Mouse (Mus musculus) CD8-positive naive resting alpha-beta T cell, adult 2 months (primary cell): Measurements from ENCODE around the gene Fam209.
A peak's percentile ranks its signal among the peaks of the same experiment; 100 is the strongest.

ENCODE experiments used
- DNase-seq, 2 experiments: peaks; one replicate each; pipeline ENCODE4 v3.0.0; 2022; ENCODE audit warnings: low read depth in 2 of 2, low spot score in 2 of 2

Fam209 gene

DNA sequence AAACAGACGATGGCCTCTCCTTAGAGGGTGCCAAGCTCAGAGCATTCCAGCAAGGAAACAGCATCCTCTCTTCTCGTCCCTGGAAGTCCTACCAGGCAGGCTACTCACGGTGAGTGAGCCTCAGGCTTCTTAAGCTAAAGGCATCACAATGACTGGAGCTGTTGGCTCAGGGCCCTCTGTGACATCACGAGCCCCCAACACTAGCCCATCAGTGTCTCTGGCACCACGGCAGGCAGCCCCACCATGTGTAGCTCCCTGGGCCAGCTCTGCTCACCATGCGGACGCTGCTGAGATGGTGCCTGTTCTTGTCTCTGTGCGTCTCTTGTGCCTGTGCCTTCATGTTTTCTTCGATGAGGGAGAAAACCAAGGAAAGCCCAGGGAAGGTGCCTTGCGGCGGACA, at the start of gene Fam209:
Gene Fam209, plus strand, starts transcription at position 203 of the 400 bp plus-strand sequence.
- DNase-seq: no peak

DNA sequence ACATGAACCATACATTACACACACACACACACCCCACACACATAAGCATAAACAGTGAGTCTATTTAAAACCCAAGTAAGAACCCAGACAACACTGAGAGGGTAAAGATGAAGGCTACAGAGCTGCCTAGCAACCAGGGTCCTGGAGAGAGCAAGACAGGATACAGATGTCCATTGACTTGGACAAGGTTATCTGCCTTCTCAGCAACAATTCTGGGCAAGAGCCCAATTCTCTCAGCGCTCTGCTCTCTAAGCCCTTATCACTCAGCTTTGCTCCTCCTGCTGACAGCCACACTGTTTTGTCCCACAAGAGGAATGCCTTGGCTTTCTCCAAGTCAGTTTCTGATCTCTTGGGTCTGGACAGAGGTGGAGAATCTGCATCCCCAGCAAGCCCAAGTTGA, 41.7 kb upstream of the Fam209 start:
- DNase-seq: no peak

DNA sequence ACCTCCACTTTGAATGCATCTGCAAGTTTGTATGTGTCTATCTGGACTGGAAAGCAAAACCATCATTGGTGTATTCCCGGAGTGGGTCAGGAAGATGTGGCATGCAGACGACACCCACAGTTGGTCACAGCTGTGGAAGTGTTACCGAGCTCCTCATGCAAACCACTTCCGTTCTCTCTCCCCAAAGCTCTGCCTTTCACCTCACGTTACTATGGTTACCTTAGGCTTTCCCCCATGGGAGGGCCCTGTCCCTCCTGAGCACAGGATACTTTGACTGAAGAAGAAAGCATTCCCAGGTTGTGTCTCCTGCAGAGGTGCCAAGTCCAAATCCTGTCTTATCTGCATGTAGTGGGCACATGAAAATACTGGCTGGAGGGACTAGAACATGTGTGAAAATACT, 38.6 kb upstream of the Fam209 start:
- peak; percentile 31 to 60 for DNase-seq

- DNase-seq: no peak
These were observed 34.9 kb upstream of the Fam209 start for GRCm38 (mm10) chr2:172437371-172437952.

DNA sequence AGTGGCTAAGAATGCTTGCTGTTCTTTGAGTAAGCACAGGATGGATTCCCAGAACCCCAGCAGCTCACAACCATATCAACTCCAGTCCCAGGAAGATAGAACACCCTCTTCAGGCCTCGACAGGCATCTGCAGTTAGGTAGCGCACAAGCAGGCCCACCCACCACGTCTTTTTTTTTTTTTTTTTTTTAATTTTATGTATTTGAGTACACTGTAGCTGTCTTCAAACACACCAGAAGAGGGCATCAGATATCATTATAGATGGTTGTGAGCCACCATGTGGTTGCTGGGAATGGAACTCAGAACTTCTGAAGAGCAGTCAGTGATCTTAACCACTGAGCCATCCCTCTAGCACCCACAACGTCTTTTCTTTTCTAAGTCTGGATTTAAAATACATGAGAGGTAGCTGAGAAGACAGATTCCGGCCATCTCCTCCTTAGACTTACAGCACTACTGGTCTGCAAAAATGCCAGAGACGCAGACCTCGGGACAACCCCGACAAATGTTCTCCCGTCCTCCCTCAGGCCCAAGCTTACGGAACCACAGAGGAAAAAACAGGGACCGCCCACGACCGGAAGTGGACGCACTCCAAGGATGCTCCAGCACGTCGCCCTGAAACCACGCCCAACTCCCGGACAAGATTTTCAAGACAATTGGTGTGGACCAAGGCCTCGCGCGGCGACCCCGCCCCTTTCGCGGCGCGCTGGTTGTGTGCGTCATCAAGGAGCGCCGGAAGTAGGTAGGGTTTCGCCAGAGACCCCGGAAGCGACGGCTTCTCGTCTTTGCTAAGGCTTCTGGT, 32.3 kb upstream of the Fam209 start, which contains the start of gene Rtf2:
Gene Rtf2, plus strand, starts transcription at position 714 of the 797 bp plus-strand sequence.
- DNase-seq: peak; percentile 97 to 99

DNA sequence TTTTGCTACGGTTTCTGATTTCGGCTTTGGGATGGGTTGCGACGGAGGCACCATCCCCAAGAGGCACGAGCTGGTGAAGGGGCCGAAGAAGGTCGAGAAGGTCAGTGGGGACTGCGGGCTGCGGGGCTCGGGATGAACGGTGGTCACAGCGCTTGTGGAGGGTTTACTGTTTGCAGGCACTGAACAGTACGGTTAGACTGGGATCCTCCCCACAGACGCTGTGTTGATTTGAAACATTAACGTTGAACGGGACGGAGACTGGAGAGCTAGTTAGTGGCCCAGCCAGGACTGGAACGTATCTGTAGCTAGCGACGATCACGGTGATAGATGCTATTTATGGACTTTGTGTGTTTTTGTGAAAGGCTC, 31.7 kb upstream of the Fam209 start:
- DNase-seq: no peak

- DNase-seq: no peak
These were observed 31.1 kb upstream of the Fam209 start for GRCm38 (mm10) chr2:172441176-172441575.

GRCm38 (mm10) chr2:172445617-172446016, 26.7 kb upstream of the Fam209 start:
- DNase-seq: no peak

- peak in 1 of 2 experiments; percentile 30 for DNase-seq
These were observed 25.0 kb upstream of the Fam209 start for GRCm38 (mm10) chr2:172447317-172447716.

GRCm38 (mm10) chr2:172448329-172448728, 24.0 kb upstream of the Fam209 start:
- DNase-seq: no peak

DNA sequence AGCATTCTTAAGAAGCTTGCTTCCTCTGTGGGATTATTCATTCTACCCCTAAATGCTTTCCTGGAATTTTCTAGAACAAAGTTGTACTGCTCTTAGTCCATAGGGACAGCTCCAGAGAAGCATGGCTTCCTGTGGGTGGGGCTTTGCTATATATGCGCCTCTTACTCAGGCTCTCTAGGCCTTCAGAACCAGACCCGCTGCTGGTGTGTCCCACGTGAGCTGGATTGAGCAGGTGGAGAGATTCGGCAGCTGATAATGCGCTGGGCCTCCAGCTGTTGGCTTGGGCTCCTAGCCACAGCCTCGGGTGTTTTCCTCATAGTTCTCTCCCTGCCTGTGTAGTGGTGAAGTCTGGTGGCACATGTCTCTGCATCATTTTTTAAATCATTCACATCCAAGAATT, 21.7 kb upstream of the Fam209 start:
- DNase-seq: no peak

DNA sequence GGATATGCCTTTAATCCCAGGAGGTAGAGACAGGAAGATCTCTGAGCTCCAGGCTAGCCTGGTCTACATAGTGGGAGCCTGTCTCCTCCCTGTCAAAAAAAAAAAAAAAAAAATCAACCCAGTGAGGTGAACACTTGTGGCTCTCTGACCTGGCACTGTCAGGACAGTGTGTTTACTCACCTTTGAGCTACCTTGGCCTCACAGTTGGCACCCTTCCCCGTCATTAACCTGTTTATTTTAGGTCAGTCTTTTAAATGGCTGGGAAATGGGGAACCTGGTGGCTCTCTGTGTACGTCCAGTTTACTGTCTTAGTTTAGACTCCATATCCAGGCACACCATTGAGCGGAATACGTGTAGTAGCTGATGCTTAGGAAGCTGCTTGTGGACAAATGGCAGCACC, 20.3 kb upstream of the Fam209 start:
- DNase-seq: no peak

DNA sequence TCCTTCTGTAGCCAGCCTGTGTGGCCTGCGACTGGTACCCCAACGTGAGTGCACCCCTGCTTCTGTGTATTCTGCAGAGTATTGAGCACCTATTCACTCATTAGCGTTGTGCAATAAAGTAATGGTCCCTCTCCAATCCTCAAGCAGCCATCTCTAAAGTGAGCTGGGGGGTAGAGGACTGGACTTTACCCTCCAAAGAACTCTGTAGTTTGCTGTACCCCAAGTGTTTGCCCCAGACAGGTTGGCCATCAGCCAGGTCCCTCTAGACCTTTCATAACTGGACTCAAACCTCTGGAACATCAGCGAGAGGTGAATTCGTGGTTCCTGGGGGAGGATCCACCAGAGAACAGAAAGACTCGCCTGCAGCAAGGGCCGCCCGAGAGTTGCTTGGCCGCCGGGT, 19.9 kb upstream of the Fam209 start:
- DNase-seq: no peak

GRCm38 (mm10) chr2:172458496-172458895, 13.8 kb upstream of the Fam209 start, which contains the start of gene Gcnt7:
TSS of gene Gcnt7 (minus strand) at chr2:172458596.
- DNase-seq: no peak

DNA sequence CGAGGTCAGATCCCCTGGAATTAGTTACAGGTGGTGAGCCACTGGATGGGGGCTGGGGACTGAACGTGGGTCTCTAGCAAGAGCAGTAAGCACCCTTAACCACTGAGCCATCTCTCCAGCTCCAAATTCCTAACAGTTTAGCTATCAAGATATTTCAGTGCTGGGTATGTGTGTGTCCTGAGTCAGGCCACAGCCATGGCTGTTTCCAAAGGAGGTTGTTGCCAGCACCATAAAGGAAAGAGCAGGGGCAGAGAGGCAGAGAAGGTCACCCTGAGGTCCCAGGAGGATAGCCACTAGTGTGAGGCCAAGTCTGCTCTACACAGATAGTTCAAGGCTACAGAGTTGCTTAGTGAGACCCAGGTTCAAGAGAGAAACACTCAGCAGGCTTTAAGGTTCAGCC, 11.7 kb upstream of the Fam209 start:
- DNase-seq: no peak

- no peak for DNase-seq
These were observed 9.5 kb upstream of the Fam209 start for GRCm38 (mm10) chr2:172462813-172463212.

GRCm38 (mm10) chr2:172466427-172467132, 5.7 kb upstream of the Fam209 start:
- DNase-seq: no peak

- DNase-seq: no peak
These were observed 5.1 kb upstream of the Fam209 start for GRCm38 (mm10) chr2:172467206-172467605.

DNA sequence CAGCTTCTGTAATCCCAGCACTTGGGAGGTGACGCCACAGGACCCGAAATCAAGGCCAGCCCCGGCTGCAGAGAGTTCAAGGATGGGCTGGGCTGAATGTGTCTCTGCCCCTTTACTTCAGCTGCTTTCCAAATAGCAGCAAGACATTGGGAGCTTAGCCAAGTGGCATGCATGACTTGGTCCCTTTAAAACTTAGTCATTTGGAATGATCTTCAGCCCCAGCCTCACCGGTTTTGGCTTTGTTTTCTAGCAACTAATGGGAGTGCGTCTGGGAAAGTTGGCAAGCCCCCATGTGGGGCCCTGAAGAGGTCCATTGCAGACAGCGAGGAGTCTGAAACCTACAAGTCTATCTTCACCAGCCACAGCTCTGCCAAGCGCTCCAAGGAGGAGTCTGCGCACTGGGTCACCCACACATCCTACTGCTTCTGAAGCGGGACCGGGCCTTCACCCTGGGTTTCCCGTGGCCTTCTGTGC, 3.9 kb upstream of the Fam209 start:
- DNase-seq: no peak

DNA sequence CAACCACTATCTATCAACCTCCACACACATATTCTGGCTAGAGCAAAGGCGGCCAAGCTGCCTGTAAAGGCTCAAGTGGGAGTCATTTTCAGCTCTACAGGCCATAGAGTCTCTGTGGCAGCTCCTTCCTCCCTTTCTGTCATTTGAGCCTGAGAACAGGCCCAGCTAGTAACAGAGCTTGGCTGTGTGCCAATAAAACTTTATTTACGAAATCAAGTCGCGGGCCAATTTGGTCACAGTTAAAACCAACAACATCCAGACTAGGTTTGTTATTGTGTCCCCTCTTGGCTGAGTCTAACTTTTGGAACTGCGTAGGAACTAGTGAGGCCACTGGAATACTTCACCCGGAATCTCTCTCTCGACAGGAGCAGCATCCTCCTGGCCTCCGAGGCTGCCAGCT, 1.3 kb downstream of the Fam209 start:
- no peak for DNase-seq

DNA sequence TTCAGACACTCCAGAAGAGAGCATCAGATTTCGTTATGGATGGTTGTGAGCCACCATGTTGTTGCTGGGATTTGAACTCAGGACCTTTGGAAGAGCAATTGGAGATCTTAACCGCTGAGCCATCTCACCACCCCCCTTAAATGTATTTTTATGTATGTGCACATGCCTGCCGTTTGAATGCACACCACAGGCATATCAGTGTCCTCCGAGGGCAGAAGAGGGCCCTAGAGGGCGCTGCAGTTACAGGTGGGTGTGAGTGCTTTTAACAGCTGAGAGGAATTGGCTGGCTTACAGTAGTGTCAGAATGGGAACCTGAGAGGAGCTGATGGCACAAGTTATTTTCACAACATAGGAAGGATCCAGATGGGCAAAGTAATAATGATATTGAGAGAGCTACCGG, 2.6 kb downstream of the Fam209 start:
- DNase-seq: peak; percentile 9 to 20

- DNase-seq: no peak
These were observed 4.5 kb downstream of the Fam209 start for GRCm38 (mm10) chr2:172476707-172477260.
